Mouse (Mus musculus) brain, embryonic 14.5 days (tissue): ENCODE results near the gene Itih3. TPM values are rescaled to one million over a fixed set of nuclear protein-coding genes. Genes with fewer than 3 reads are reported as not detected.

ENCODE experiments used
- DNase-seq: peaks from one replicate; pipeline ENCODE4 v3.0.0-alpha.2; 2011; ENCODE audit warnings: low read depth
- CTCF ChIP-seq: fragments of 200-500 bp; IDR thresholded peaks from 2 replicates; pipeline ENCODE4 v1.5.1; 2012; ENCODE audit warnings: inconsistent platforms, mild to moderate bottlenecking, moderate library complexity, borderline replicate concordance; ENCODE audit not compliant: insufficient read depth, insufficient read length; ENCODE audit errors: extremely low read depth
- POLR2A ChIP-seq: fragments of 200-500 bp; IDR thresholded peaks from 2 replicates; pipeline ENCODE4 v1.6.1; 2012; ENCODE audit warnings: mild to moderate bottlenecking, inconsistent platforms, borderline replicate concordance; ENCODE audit not compliant: poor library complexity, insufficient read depth, insufficient read length, severe bottlenecking; ENCODE audit errors: extremely low read depth
- polyA plus RNA-seq: library from polyadenylated mRNA; depleted of rRNA; stranded (reverse); fragments of >200 nt; gene quantifications from 2 replicates; pipeline ENCODE4 v1.2.3, GENCODE M21; 2012; rRNA removed

Itih3 gene
- 0.47 and 1.7 TPM in 2 replicates for polyA plus RNA-seq

GRCm38 (mm10) chr14:30923375-30924105 lies at the start of gene Itih3:
Itih3 (minus strand) TSS chr14:30923760.
- TF ChIP-seq POLR2A: no peak
- peak; percentile 20 for DNase-seq

- no peak for DNase-seq
- TF ChIP-seq POLR2A (no peak), CTCF (no peak)
Observed at GRCm38 (mm10) chr14:30960366-30960765, 36.8 kb upstream of the Itih3 start.

- DNase-seq: no peak
- no peak for TF ChIP-seq CTCF
- TF ChIP-seq POLR2A: no peak
Observed at GRCm38 (mm10) chr14:30959031-30959430, 35.5 kb upstream of the Itih3 start.

GRCm38 (mm10) chr14:30958517-30958916 lies 35.0 kb upstream of the Itih3 start:
- no peak for DNase-seq
- TF ChIP-seq CTCF: no peak

GRCm38 (mm10) chr14:30951154-30951825 lies 27.7 kb upstream of the Itih3 start, which contains the start of gene Nek4:
Nek4 (plus strand) TSS chr14:30951377.
- DNase-seq: peak; percentile 99
- TF ChIP-seq CTCF (0 out of 2 replicates have a peak, but pooled peaks have one; percentile 21), POLR2A (peak; percentile 71; the same call in 1 of the 2 replicates)

- DNase-seq: no peak
- no peak for TF ChIP-seq POLR2A
- TF ChIP-seq CTCF: no peak
Observed at GRCm38 (mm10) chr14:30949986-30950385, 26.4 kb upstream of the Itih3 start.

GRCm38 (mm10) chr14:30944745-30945144 lies 21.2 kb upstream of the Itih3 start:
- DNase-seq: no peak
- no peak for TF ChIP-seq CTCF
- no peak for TF ChIP-seq POLR2A

- TF ChIP-seq CTCF (peak; percentile 69; the same call in 1 of the 2 replicates), POLR2A (no peak)
- peak; percentile 35 for DNase-seq
Observed at GRCm38 (mm10) chr14:30943860-30944674, 20.5 kb upstream of the Itih3 start.

- DNase-seq: no peak
Observed at GRCm38 (mm10) chr14:30943038-30943437, 19.5 kb upstream of the Itih3 start, which contains the start of gene Itih1. Itih1 (minus strand) TSS chr14:30943289.

GRCm38 (mm10) chr14:30942254-30942653 lies 18.7 kb upstream of the Itih3 start:
- TF ChIP-seq CTCF (no peak), POLR2A (no peak)
- no peak for DNase-seq

More at GRCm38 (mm10) chr14:30943038-30943437, 19.5 kb upstream of the Itih3 start, which contains the start of gene Itih1:
- TF ChIP-seq POLR2A (no peak), CTCF (no peak)

- no peak for TF ChIP-seq POLR2A
- TF ChIP-seq CTCF: no peak
- no peak for DNase-seq
Observed at GRCm38 (mm10) chr14:30933351-30933750, 9.8 kb upstream of the Itih3 start.

GRCm38 (mm10) chr14:30930386-30930785 lies 6.8 kb upstream of the Itih3 start:
- DNase-seq: no peak
- TF ChIP-seq POLR2A: no peak
- TF ChIP-seq CTCF: no peak
